Mouse (Mus musculus): ENCODE results near the gene Igsf21. TPM values are rescaled to one million over a fixed set of nuclear protein-coding genes. Genes with fewer than 3 reads are reported as not detected.
A peak's percentile ranks its signal among the peaks of the same experiment; 100 is the strongest.

Gene Igsf21
- polyA plus RNA-seq, 1 experiment from 2014 or later = 50.9 TPM

DNA sequence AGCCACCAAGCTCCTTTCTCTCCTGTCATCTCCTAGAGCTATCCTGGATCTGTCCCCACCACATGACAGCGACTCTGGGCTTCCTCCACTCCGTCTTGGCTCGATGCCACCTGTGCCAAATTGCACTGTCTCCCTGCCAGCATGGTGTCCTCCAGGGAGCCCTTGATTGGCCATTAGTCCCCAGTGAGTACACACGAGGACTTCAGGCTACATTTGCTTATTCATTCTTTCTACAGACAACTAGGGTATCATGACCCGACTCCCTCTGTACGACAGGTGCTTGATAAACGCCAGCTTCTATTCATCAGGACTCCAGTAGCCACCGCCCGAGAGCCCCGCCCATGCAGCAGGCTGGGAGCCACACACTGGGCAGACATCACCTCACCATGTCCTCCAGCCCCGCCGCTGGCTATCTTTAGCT, 40.8 kb downstream of the Igsf21 start:
- peaks cover 26% of the 10 kb centered on the region for H3K4me1 ChIP-seq (replicated peaks; ENCODE audit: control insufficient read depth, insufficient read depth, low read length)
- 38% methylated on average over 12 of the region's 12 CpGs for WGBS
- no peaks in the 10 kb centered on the region for H3K27me3 ChIP-seq (replicated peaks; ENCODE audit: control insufficient read depth, insufficient read depth, low read length)
- ATAC-seq = peak; percentile 74
- no peak overlapping the region for H3K4me2 ChIP-seq (ENCODE audit: low read length)
- no peaks in the 10 kb centered on the region for H3K36me3 ChIP-seq (ENCODE audit: control insufficient read depth, insufficient read depth)
- no peak overlapping the region for H3K4me3 ChIP-seq (replicated peaks; ENCODE audit: low read length)
- H3K27ac ChIP-seq (ENCODE audit: low read length) = peak overlapping the region; percentile 39
- peak overlapping the region; percentile 17; the same call in 1 of the 2 replicates for H3K9ac ChIP-seq (replicated peaks; ENCODE audit: low read depth, low read length)
- H3K9me3 ChIP-seq (ENCODE audit: control insufficient read depth, low read length) = no peaks in the 10 kb centered on the region

DNA sequence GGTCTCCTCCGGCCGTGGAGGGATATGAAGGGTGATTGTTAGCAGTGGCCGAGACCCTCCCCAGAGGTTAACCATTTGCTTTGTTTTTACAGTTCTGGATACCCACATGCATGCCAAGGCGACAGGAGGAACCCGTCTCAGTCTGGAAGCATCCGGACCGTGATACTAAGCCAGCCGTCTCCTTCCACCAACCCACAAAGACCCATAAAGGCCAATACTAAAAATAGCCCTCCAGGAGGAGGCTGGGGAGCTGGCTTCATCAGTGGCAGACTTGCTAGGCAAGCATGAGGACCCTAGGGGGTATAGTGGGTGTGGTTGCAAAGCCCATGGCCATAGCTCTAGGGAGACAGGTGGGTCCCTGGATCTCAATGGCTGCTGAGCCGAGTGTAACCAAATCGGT, 41.8 kb downstream of the Igsf21 start:
- H3K4me3 ChIP-seq (replicated peaks; ENCODE audit: low read length) = no peak overlapping the region
- 79% methylated on average over 10 of the region's 10 CpGs for WGBS
- peaks cover 16% of the 10 kb centered on the region for H3K4me1 ChIP-seq (replicated peaks; ENCODE audit: control insufficient read depth, insufficient read depth, low read length)
- H3K27me3 ChIP-seq (replicated peaks; ENCODE audit: control insufficient read depth, insufficient read depth, low read length) = no peaks in the 10 kb centered on the region
- H3K27ac ChIP-seq (ENCODE audit: low read length) = no peak overlapping the region
- H3K9ac ChIP-seq (replicated peaks; ENCODE audit: low read depth, low read length) = no peak overlapping the region
- no peak for ATAC-seq
- H3K4me2 ChIP-seq (ENCODE audit: low read length) = no peak overlapping the region
- H3K9me3 ChIP-seq (ENCODE audit: control insufficient read depth, low read length) = no peaks in the 10 kb centered on the region
- H3K36me3 ChIP-seq (ENCODE audit: control insufficient read depth, insufficient read depth) = no peaks in the 10 kb centered on the region

DNA sequence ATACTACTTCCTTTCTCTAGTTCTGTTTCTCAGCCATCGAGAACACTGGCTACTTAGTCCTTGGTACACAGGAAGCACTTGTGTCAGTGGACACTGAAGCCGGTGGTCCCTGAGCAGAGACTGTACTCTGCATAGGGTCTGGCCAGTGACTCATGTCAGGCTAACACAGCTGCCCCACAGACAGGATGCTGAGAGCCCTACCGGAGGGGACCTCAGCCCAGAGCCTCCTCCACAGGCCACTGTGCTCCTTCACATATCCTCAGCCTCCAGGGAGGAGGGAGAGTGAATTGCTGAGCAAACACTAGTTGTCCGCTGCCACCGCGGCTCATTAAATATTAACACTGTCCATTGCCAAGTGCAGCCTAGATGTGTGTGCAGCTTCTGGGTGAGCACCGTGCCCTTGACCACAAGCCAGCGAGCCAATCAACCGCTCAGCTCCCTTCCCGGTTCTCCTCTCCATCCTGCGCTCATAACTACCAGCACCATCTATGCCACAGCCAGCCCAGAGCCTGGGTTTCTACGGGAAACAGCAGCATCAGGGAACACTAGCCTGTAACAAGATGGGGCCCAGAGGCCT, 42.8 kb downstream of the Igsf21 start:
- no peak overlapping the region for H3K27ac ChIP-seq (ENCODE audit: low read length)
- 74% methylated on average over 12 of the region's 12 CpGs for WGBS
- no peaks in the 10 kb centered on the region for H3K36me3 ChIP-seq (ENCODE audit: control insufficient read depth, insufficient read depth)
- H3K4me2 ChIP-seq (ENCODE audit: low read length) = no peak overlapping the region
- no peak overlapping the region for H3K9ac ChIP-seq (replicated peaks; ENCODE audit: low read depth, low read length)
- H3K27me3 ChIP-seq (replicated peaks; ENCODE audit: control insufficient read depth, insufficient read depth, low read length) = no peaks in the 10 kb centered on the region
- ATAC-seq = no peak
- no peak overlapping the region for H3K4me3 ChIP-seq (replicated peaks; ENCODE audit: low read length)
- H3K9me3 ChIP-seq (ENCODE audit: control insufficient read depth, low read length) = no peaks in the 10 kb centered on the region
- peaks cover 15% of the 10 kb centered on the region for H3K4me1 ChIP-seq (replicated peaks; ENCODE audit: control insufficient read depth, insufficient read depth, low read length)

DNA sequence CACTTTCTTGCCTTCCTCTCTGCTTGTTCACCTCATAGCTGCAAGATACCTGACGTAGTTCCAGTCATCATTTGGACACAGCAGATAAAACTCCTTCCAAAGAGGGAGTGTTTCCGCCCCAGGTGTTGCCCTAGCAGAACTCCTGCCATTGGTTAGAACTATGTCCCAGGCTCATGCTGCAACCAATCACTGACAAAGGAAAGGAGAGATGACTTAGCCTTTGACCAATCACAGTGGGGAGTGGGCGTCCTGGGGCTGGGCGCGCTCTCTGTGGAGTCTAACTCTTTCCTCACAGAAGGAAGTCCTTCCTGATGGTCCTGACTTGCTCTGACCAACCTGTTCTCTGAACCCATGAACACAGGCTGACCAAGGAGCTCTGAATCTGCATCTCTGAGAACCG, 44.4 kb downstream of the Igsf21 start:
- ATAC-seq = no peak
- Histone ChIP-seq H3K36me3 (ENCODE audit: control insufficient read depth, insufficient read depth) (no peaks in the 10 kb centered on the region), H3K4me1 (replicated peaks; ENCODE audit: control insufficient read depth, insufficient read depth, low read length) (peaks cover 15% of the 10 kb centered on the region), H3K27me3 (replicated peaks; ENCODE audit: control insufficient read depth, insufficient read depth, low read length) (no peaks in the 10 kb centered on the region), H3K9me3 (ENCODE audit: control insufficient read depth, low read length) (no peaks in the 10 kb centered on the region), H3K27ac (ENCODE audit: low read length) (no peak overlapping the region), H3K9ac (replicated peaks; ENCODE audit: low read depth, low read length) (no peak overlapping the region), H3K4me3 (replicated peaks; ENCODE audit: low read length) (no peak overlapping the region), H3K4me2 (ENCODE audit: low read length) (no peak overlapping the region)
- 39% methylated on average over 6 of the region's 6 CpGs for WGBS

DNA sequence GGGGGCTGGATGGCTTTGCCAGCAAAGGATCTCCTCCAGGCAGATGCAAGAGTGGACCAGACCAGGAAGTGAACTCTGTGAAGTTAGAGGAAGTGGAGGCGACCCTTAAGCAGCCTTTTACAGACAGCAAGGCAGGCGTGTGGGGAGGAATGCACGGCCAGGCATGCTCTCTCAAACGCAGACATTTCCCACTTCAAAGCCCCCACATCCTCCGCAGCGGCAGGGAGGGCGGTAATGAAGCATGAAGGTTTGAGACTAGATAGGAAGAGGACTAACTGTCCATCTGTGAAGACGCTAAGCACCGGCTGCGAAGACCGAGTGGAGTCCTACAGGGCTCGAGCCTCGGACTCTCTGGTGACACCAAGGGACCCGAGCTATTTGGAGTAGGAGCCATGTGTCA, 46.3 kb downstream of the Igsf21 start:
- Histone ChIP-seq H3K4me1 (replicated peaks; ENCODE audit: control insufficient read depth, insufficient read depth, low read length) (peaks cover 8% of the 10 kb centered on the region), H3K36me3 (ENCODE audit: control insufficient read depth, insufficient read depth) (no peaks in the 10 kb centered on the region), H3K4me3 (replicated peaks; ENCODE audit: low read length) (no peak overlapping the region), H3K27ac (ENCODE audit: low read length) (no peak overlapping the region), H3K9ac (replicated peaks; ENCODE audit: low read depth, low read length) (no peak overlapping the region), H3K4me2 (ENCODE audit: low read length) (no peak overlapping the region), H3K9me3 (ENCODE audit: control insufficient read depth, low read length) (no peaks in the 10 kb centered on the region; the same call in 1 of the 2 replicates), H3K27me3 (replicated peaks; ENCODE audit: control insufficient read depth, insufficient read depth, low read length) (no peaks in the 10 kb centered on the region)
- 87% methylated on average over 14 of the region's 14 CpGs for whole genome bisulfite sequencing
- ATAC-seq = no peak

DNA sequence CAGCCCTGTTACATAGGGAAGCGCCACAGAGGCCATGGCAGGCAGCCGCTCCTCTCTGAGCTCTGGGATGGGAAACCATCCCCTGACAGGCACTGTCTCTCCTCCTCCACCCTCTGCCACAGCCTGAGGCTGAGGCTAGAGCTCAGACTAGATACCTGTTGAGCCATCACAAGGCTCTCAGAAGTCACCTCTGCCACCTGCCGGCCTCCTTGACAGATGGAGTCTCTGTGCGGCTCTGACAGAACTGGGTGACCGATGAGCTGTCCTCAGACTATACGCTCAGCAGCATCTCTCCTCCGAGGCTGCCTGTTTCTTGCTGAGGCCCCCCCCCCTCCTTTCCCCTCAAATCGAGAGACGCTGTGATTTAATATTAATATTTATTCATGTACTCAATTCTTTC, 49.9 kb downstream of the Igsf21 start:
- H3K27me3 ChIP-seq (replicated peaks; ENCODE audit: control insufficient read depth, insufficient read depth, low read length) = no peaks in the 10 kb centered on the region
- H3K4me3 ChIP-seq (replicated peaks; ENCODE audit: low read length) = no peak overlapping the region
- no peak overlapping the region for H3K4me2 ChIP-seq (ENCODE audit: low read length)
- no peak overlapping the region for H3K9ac ChIP-seq (replicated peaks; ENCODE audit: low read depth, low read length)
- H3K36me3 ChIP-seq (ENCODE audit: control insufficient read depth, insufficient read depth) = no peaks in the 10 kb centered on the region
- H3K9me3 ChIP-seq (ENCODE audit: control insufficient read depth, low read length) = no peaks in the 10 kb centered on the region; the same call in 1 of the 2 replicates
- WGBS = 68% methylated on average over 9 of the region's 9 CpGs
- no peak for ATAC-seq
- peaks cover 16% of the 10 kb centered on the region for H3K4me1 ChIP-seq (replicated peaks; ENCODE audit: control insufficient read depth, insufficient read depth, low read length)
- no peak overlapping the region for H3K27ac ChIP-seq (ENCODE audit: low read length)

DNA sequence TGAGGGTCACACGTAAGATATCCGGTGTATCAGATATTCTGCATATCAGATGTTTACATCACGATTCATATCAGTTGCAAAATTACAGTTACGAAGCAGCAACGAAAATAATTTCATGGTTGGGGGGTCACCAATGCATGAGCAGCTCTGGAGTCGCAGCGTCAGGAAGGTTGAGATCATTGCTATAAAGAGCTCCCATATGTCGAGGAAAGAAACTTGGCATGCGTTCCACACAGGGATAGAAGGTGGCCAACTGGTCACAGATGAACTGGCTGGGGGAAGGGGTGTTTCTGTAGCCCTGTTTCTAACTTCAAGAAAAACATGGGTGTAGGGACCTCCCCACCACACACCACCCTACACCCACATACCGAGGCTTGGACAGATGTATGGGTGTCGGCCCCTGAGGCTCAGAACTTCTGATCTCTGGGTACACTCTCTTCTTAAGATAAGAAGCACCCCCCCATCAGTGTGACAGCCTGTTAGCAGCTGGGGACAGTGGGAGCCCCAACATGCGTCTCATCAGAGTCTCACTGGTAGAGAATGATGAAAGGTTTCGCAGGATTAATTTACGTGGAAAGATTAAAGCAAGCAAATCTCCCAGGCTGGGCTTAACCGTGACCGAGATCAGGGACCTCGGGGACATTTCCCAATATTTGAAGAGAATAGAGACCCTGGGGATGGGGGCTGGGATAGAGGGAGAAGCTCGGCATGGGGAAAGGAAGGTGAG, 54.1 kb downstream of the Igsf21 start:
- H3K4me2 ChIP-seq (ENCODE audit: low read length) = no peak overlapping the region
- H3K9ac ChIP-seq (replicated peaks; ENCODE audit: low read depth, low read length) = no peak overlapping the region
- H3K27me3 ChIP-seq (replicated peaks; ENCODE audit: control insufficient read depth, insufficient read depth, low read length) = no peaks in the 10 kb centered on the region
- no peaks in the 10 kb centered on the region for H3K36me3 ChIP-seq (ENCODE audit: control insufficient read depth, insufficient read depth)
- 64% methylated on average over 18 of the region's 18 CpGs for WGBS
- peak overlapping the region; percentile 21 for H3K27ac ChIP-seq (ENCODE audit: low read length)
- ATAC-seq = peak; percentile 48; the same call in 1 of the 2 replicates
- H3K4me1 ChIP-seq (replicated peaks; ENCODE audit: control insufficient read depth, insufficient read depth, low read length) = peaks cover 34% of the 10 kb centered on the region
- H3K4me3 ChIP-seq (replicated peaks; ENCODE audit: low read length) = no peak overlapping the region
- H3K9me3 ChIP-seq (ENCODE audit: control insufficient read depth, low read length) = no peaks in the 10 kb centered on the region; the same call in 1 of the 2 replicates

DNA sequence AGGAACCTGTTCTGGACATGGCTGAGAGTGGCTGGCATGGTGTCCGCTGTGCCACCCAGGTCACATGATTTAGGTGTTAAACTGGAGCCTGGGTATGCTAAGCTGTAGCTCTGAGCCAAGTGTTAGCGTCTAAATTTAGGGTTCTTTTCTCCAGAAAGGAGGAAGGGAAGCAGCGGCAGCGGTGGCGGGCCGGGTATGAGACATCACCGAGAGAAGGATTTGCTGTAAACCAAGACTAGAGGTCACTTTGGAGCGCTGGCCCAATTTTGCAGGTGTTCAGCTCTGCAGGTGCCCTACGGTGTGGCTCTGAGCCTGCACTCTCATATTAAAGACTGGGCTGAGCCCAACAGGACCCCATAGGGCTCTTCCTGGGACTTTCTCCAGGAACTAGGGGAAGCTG, 57.0 kb downstream of the Igsf21 start:
- no peak for ATAC-seq

DNA sequence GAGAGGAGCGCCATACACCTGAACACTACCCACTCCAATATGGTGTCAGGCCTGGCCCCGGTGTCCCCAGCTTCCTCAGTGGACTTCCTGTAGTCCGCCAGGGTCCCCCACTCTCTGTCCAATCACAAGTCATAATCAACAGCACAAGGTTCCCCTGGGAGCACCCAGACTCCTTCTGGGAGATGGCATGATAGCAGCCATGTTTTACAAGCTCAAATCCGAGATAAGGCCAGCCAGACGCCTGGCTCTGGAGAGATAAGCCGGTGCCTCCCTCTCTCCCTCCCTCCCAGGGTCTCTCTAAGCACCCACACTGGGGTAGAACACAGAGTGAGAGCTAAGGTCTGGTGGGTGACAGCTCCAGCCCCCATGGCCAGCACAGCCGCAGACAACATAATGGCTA, 58.0 kb downstream of the Igsf21 start:
- Histone ChIP-seq H3K27me3 (replicated peaks; ENCODE audit: control insufficient read depth, insufficient read depth, low read length) (no peaks in the 10 kb centered on the region), H3K36me3 (ENCODE audit: control insufficient read depth, insufficient read depth) (no peaks in the 10 kb centered on the region), H3K4me1 (replicated peaks; ENCODE audit: control insufficient read depth, insufficient read depth, low read length) (peaks cover 39% of the 10 kb centered on the region), H3K9ac (replicated peaks; ENCODE audit: low read depth, low read length) (no peak overlapping the region), H3K4me2 (ENCODE audit: low read length) (no peak overlapping the region), H3K4me3 (replicated peaks; ENCODE audit: low read length) (no peak overlapping the region), H3K27ac (ENCODE audit: low read length) (peak overlapping the region; percentile 39), H3K9me3 (ENCODE audit: control insufficient read depth, low read length) (no peaks in the 10 kb centered on the region)
- ATAC-seq = no peak
- 78% methylated on average over 7 of the region's 7 CpGs for WGBS

More for the DNA sequence above, 57.0 kb downstream of the Igsf21 start:
- Histone ChIP-seq H3K4me1 (replicated peaks; ENCODE audit: control insufficient read depth, insufficient read depth, low read length) (peaks cover 39% of the 10 kb centered on the region), H3K4me3 (replicated peaks; ENCODE audit: low read length) (no peak overlapping the region), H3K27me3 (replicated peaks; ENCODE audit: control insufficient read depth, insufficient read depth, low read length) (no peaks in the 10 kb centered on the region), H3K9me3 (ENCODE audit: control insufficient read depth, low read length) (no peaks in the 10 kb centered on the region), H3K9ac (replicated peaks; ENCODE audit: low read depth, low read length) (no peak overlapping the region), H3K27ac (ENCODE audit: low read length) (no peak overlapping the region), H3K36me3 (ENCODE audit: control insufficient read depth, insufficient read depth) (no peaks in the 10 kb centered on the region), H3K4me2 (ENCODE audit: low read length) (no peak overlapping the region)
- WGBS = 85% methylated on average over 9 of the region's 9 CpGs
